Mouse (Mus musculus) adrenal gland, adult 8-10 months (tissue): ENCODE data around the gene Ptch2. TPM values are rescaled to one million over a fixed set of nuclear protein-coding genes. Genes with fewer than 3 reads are reported as not detected.

Experiments
- DNase-seq: peaks from one replicate; pipeline ENCODE4 v3.0.0; 2022
- total RNA-seq, 4 experiments: library from RNA; stranded (reverse); gene quantifications; 2 replicates each; pipeline ENCODE4 v1.2.4; 2022

Ptch2 gene
- total RNA-seq, 4 experiments from 2014 or later: 3.8 to 9.0 (median 8.3) TPM

GRCm38 (mm10) chr4:117130790-117131189, 34.9 kb downstream of the Ptch2 start:
- DNase-seq: no peak

DNA sequence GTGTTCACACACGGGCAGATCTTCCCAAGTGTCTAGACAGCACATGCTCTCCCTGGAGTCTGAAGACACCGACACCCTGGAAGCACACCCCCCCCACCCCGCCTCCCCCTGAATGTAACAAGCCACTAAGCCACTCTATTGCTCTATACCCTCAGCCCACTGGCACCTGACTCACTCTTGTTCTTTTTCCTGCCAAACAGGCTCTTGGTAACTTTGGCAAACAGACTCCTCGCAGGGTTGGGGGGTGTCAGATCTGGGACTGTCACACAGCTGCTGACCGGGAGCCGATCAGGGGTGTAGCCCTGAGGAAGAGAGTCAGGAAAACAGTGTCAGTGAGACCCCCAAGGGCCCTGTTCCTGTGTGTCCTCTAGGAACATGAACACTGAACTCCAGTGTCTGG, 35.3 kb downstream of the Ptch2 start:
- no peak for DNase-seq

GRCm38 (mm10) chr4:117131890-117132793, 36.3 kb downstream of the Ptch2 start:
- no peak for DNase-seq

- DNase-seq: no peak
These were observed 36.9 kb downstream of the Ptch2 start for GRCm38 (mm10) chr4:117132794-117133143.

GRCm38 (mm10) chr4:117133366-117133796, 37.5 kb downstream of the Ptch2 start:
- DNase-seq: no peak

GRCm38 (mm10) chr4:117133817-117134600, 38.1 kb downstream of the Ptch2 start, which contains the start of gene Plk3:
Plk3 (minus strand) TSS chr4:117133963.
- peak; percentile 97 for DNase-seq

DNA sequence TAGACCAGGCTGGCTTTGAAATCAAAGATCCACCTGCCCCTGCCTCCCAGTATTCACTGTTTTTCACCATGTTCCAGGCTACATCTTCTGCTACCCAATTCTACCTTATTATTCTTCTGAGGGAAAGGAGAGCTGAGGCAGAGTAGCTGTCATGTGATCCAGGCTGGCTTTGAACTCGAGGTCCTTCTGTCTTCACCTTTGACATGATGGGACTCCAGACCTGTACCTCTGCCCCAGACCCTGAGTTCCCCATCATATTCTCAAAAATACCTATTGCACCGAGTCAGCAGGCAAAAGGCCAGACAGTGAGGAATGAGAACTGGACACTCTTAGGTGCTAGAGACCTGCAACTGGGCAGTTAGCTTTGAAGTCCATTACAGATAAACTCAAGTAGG, 38.7 kb downstream of the Ptch2 start:
- DNase-seq: no peak

DNA sequence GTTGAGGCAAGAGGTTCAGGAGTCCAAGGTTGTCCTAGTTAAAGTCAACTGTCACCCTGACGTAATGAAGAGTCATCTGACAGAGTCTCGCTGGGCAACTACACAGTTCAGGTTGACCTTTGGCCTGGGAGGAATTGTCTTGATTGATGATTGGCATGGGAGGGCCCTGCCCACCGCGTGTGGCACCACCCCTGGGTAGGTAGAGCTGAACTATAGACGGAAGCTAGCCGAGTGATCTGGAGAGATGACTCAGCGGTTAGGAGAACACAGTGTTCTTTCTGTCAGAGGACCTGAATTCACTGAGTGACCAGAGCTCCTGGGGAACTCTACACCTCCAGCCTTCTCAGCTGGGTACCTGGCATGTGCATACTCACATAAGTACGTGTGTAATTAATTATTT, 40.2 kb downstream of the Ptch2 start:
- peak; percentile 88 for DNase-seq

GRCm38 (mm10) chr4:117138295-117139216, 42.7 kb downstream of the Ptch2 start:
- no peak for DNase-seq

DNA sequence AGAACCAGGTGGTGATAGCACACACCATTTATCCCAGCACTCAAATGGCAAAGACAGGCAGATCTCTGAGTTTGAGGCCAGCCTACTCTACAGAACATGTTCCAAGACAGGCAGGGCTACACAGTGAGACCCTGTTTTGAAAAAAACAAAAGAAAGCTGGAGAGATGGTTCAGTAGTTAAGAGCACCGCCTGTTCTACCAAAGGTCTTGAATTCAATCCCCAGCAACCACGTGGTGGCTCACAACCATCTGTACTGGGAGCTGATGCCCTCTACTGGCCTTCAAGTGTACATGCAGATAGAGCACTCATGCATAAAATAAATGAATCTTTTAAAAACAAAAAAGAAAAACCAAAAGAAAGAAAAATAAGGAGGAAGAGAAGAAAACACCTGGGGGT, 43.3 kb downstream of the Ptch2 start:
- DNase-seq: no peak

DNA sequence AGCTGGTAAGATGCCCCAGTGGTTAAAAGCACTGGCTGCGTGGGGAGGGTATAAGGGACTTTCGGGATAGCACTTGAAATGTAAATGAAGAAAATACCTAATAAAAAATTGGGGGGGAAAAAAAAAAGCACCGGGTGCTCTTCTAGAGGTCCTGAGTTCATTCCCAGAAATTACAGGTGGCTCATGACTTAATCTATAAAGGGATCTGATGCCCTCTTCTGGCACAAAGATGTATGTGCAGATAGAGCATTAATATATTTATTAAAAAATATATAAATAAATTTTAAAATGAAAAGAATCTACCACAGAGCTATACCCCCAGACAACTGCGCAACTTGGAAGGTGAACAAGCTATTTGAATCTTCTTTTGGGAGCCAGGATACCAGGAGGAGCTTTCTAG, 44.7 kb downstream of the Ptch2 start:
- DNase-seq: no peak

- DNase-seq: no peak
These were observed 47.1 kb downstream of the Ptch2 start for GRCm38 (mm10) chr4:117143023-117143422.

- no peak for DNase-seq
These were observed 49.4 kb downstream of the Ptch2 start for GRCm38 (mm10) chr4:117145248-117145647.

- DNase-seq: peak; percentile 82
These were observed 50.3 kb downstream of the Ptch2 start for GRCm38 (mm10) chr4:117146176-117146575.

DNA sequence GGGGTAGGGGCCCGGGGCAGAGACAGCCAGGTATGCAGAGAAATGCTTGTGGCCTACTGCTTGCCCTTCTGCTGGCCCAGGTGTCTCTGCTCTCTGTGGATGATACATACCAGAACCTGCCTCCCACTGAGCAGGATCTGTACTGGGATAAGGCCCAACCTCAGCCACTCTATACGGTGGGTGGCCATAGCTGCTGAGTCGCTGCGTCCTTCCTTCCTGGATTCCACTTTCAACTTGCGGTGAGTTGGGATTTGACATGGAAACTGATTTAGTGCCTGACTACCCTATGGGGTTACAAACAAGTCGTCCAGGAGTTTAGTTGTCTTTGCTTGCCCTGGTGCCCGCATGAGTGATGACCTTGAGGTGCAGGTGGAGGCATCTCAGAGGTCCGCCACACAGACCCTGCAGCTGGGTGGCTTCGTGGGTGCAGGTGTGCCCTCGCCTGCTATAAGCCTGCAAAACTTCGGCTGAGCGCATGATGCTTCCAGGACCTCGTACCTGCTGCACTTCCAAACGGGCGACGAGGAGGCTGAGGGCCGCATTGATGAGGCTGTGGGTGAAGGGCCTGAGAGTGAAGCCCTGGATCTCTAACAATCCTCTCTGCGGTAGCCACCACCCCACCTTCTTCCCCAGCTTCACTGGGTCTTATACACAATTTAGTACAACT, 52.3 kb downstream of the Ptch2 start:
- no peak for DNase-seq

- DNase-seq: no peak
These were observed 52.9 kb downstream of the Ptch2 start for GRCm38 (mm10) chr4:117148815-117149214.

DNA sequence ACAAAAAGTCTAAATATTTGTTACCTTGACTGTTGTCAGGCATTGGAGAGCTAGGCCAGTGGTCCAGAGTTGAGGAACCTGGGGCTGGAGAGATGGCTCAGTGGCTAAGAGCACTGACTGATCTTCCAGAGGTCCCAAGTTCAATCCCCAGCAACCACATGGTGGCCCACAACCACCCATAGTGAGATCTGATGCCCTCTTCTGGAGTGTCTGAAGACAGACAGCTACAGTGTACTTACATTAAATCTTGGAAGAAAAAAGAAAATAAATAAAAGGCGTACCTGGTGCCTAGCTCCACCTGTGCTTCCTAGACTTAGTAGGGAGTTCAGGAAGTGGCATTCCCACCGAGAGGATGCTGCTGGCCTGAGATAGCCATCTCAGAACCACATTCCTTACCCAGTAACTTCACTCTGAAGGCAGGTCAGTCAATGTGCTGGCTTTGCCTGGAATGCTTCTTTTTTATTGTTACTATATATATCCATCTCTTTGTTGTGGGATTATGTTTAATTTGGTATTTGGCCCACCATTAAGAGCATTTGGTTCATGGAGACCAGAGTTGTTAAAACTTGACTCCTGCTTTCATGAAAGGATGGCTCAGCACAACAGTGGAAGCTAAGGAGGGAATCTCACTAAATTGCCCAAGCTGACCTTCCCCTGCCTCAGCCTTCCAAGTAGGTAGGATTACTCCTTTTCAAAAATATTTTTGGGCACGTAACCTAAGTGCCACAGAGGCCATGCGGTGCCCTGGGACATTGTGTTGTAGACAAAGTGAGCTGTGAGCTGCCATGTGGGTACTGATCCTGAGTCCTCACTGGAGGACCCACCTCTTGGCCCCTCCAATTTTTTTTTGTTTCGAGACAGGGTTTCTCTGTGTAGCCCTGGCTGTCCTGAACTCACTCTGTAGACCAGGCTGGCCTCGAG, 53.7 kb downstream of the Ptch2 start:
- DNase-seq: no peak

DNA sequence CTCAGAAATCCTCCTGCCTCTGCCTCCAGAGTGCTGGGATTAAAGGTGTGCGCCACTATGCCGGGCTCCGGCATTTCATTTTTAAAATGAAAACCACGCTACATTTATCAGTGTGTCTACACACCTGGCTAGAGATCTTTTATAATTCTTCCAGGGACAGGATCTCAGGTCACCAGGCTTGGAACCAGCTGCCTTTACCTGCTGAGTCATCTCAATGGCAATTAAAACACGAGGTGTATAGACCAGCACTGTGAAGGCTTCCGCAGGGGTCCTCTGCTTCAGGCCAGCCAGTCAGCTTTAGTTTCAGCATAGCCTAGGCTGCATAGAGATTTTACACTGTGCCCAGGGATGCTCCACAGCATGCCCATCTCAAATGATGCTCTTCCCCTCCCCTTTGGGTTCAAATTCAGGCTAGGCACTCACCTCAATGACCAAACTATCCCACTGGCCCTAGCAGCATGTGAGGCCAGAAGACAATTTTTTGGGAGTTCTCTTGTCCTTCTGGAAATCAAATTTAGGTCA, 54.4 kb downstream of the Ptch2 start:
- DNase-seq: no peak

- no peak for DNase-seq
These were observed 55.5 kb downstream of the Ptch2 start for GRCm38 (mm10) chr4:117151416-117151815.

DNA sequence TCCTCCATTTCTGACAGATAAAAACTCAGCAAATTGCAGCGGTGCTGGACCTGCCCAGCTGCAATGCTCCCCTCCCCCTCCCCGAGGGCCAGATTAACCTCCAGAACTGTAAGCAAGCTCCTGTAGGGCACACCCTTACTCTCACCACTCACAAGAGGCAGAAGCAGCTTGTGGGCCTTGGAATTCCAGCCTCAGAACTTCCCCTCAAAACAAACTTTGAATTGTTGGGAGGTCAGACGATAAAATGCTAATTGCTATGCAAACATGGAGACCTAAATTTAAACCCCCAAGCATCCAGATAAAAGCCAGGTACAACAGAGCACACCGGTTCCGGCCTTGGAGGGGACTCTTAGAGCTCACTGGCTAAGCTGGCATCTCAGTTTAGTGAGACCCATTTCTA, 56.8 kb downstream of the Ptch2 start:
- no peak for DNase-seq
